Mouse (Mus musculus) testis, adult 2 months (tissue): ENCODE measurements around the gene Nrbp1.

Source experiments
- CTCF ChIP-seq: fragments of 200-500 bp; IDR thresholded peaks from 2 replicates; pipeline ENCODE4 v1.5.1; 2012; ENCODE audit warnings: low read depth, mild to moderate bottlenecking, inconsistent platforms, low read length, moderate library complexity; ENCODE audit not compliant: control insufficient read depth, insufficient read depth, insufficient replicate concordance
- POLR2A ChIP-seq: fragments of 200-500 bp; IDR thresholded peaks from 2 replicates; pipeline ENCODE4 v1.6.1; 2012; ENCODE audit warnings: low read depth, mild to moderate bottlenecking, inconsistent platforms, low read length, moderate library complexity; ENCODE audit not compliant: control insufficient read depth

GRCm38 (mm10) chr5:31226641-31227040 is 14.0 kb upstream of the Nrbp1 start:
- TF ChIP-seq CTCF (no peak), POLR2A (no peak)
